Mouse (Mus musculus) liver, adult 2 months (tissue): ENCODE measurements at regions not wholly inside any gene's neighbourhood (a gene's known extent, or its start where the extent isn't known, plus 50 kb on each side); places are given as distances from the start of the nearest gene placed in this dataset.

Source experiments
- DNase-seq: peaks from one replicate; pipeline ENCODE4 v3.0.0-alpha.2; 2011; ENCODE audit warnings: low read depth, low spot score; ENCODE audit errors: extremely low read depth
- H3K27ac ChIP-seq: fragments of 200-500 bp; replicated peaks from 2 replicates; pipeline ENCODE4 v1.5.1; 2012; ENCODE audit warnings: low read depth, mild to moderate bottlenecking, control low read depth, inconsistent platforms, low read length; ENCODE audit not compliant: insufficient read depth
- H3K27me3 ChIP-seq: fragments of 200-500 bp; 2 replicates; pipeline ENCODE4 v1.6.1; 2012; ENCODE audit warnings: mild to moderate bottlenecking, moderate library complexity, low read length, inconsistent platforms; ENCODE audit not compliant: control insufficient read depth, insufficient read depth
- H3K36me3 ChIP-seq: fragments of 200-500 bp; 2 replicates; pipeline ENCODE4 v1.6.1; 2012; ENCODE audit warnings: low read length, inconsistent platforms; ENCODE audit not compliant: control insufficient read depth, insufficient read depth
- H3K4me1 ChIP-seq: fragments of 200-500 bp; 2 replicates; pipeline ENCODE4 v1.6.1; 2011; ENCODE audit warnings: low read length; ENCODE audit not compliant: control insufficient read depth, insufficient read depth
- H3K4me3 ChIP-seq: fragments of 200-500 bp; 2 replicates; pipeline ENCODE4 v1.5.1; 2011; ENCODE audit warnings: low read depth, mild to moderate bottlenecking, control low read depth, low read length, moderate library complexity; ENCODE audit not compliant: insufficient read depth
- H3K79me2 ChIP-seq: fragments of 200-500 bp; 2 replicates; pipeline ENCODE4 v1.6.1; 2012; ENCODE audit warnings: inconsistent platforms, mild to moderate bottlenecking, low read length, moderate library complexity; ENCODE audit not compliant: control insufficient read depth, insufficient read depth
- H3K9ac ChIP-seq: fragments of 200-500 bp; 2 replicates; pipeline ENCODE4 v1.6.1; 2012; ENCODE audit warnings: low read depth, mild to moderate bottlenecking, control low read depth, inconsistent platforms, low read length
- CTCF ChIP-seq: fragments of 200-500 bp; IDR thresholded peaks from 2 replicates; pipeline ENCODE4 v1.5.1; 2011; ENCODE audit warnings: low read depth, low read length, control low read depth
- POLR2A ChIP-seq: fragments of 200-500 bp; IDR thresholded peaks from 2 replicates; pipeline ENCODE4 v1.6.1; 2011; ENCODE audit warnings: low read length, control low read depth; ENCODE audit not compliant: insufficient read depth; ENCODE audit errors: extremely low read depth
- WGBS: fragments of 180-500 bp; shearing (Covaris S2); methylation state at CpG from one replicate; pipeline ENCODE4 v1.1.7; 2018; 5-methylcytosine and 5-hydroxymethylcytosine counted together

DNA sequence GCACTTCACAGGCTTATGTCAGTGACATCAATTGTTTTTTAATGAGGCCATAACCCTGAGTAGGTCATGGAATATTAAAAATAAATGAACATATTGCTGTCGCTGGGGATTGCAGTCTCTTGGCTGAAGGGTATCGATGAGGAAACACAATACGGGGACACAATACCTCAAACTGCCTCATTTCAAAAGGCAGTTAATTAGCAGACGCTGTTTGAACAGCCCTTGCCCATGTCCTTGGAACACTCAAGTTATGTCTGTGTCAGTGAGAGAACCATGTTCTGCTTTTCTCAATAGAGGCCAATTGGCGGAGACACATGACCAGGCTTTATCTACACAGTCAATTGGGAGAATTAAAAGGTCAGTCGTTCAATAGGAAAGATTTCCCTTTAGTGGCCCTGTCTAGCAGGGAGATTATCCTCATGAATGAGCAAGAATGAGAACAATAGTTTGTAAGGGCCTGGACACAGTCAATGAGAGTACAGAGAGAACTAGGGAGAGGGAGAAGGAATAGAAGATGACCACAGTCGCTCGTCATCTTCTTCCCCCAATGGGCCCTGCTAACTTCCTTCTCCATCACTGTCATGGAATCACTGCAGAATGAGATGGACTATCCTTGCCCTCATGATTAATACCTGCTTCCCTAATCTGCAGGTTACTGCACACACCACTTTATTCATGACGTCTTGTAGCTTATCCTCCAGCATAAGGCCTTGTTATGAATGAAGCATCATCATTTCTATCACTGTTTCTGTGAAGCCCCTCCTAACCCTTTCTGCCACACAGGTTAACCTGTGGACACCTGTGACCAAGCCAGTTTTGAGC, 973.6 kb upstream of the Lcorl start:
- no peak for DNase-seq
- no peaks in the 10 kb centered on the region for H3K79me2 ChIP-seq
- no peak overlapping the region for H3K4me3 ChIP-seq
- H3K9ac ChIP-seq: no peak overlapping the region
- no peaks in the 10 kb centered on the region for H3K4me1 ChIP-seq
- 88% methylated on average over 9 of the region's 9 CpGs for WGBS
- TF ChIP-seq CTCF (no peak), POLR2A (no peak)
- no peak overlapping the region for H3K27ac ChIP-seq
- H3K27me3 ChIP-seq: no peaks in the 10 kb centered on the region
- H3K36me3 ChIP-seq: no peaks in the 10 kb centered on the region

DNA sequence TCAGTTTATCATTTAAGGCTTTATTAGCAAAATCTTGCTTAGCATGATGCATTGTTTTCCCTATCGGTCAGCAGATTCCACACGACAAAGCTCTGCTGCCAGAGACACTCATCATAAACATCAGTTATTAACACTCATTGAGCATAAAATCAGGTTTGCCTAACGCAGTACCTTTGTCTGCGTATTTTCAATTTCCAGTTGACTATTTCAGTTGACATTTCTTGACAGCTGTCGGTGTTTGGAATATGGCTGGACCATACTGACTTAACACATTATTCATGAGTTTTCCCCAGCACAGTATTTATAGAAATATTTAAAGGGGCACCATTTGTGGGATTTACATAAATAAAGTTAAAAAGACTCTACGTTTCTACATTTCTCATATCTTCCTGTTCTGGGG, 972.7 kb upstream of the Lcorl start:
- 93% methylated on average over 6 of the region's 6 CpGs for WGBS
- Histone ChIP-seq H3K79me2 (no peaks in the 10 kb centered on the region), H3K9ac (no peak overlapping the region), H3K27ac (no peak overlapping the region), H3K36me3 (no peaks in the 10 kb centered on the region), H3K4me3 (no peak overlapping the region), H3K4me1 (no peaks in the 10 kb centered on the region), H3K27me3 (no peaks in the 10 kb centered on the region)
- no peak for DNase-seq
- TF ChIP-seq POLR2A: no peak
- no peak for TF ChIP-seq CTCF

DNA sequence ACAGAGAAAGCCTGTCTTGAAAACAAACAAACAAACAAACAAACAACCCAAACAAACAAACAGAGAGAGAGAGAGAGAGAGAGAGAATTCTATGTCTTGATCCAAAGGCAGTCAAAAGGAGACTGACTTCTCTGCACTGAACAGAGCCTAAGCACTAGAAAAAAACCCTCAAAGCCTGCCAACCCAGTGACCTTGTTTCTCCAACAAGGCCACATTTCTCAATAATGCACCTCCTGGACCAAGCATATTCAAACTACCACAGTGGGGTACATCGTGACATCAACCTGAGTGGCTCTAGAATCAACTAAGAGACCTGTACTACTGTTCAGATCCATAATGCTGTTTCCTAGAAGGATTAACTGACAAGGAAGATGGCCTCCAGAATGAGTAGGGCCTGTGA, 969.0 kb upstream of the Lcorl start:
- 15% methylated on average over 1 of the region's 1 CpGs for WGBS
- Histone ChIP-seq H3K4me3 (no peak overlapping the region), H3K4me1 (no peaks in the 10 kb centered on the region), H3K79me2 (no peaks in the 10 kb centered on the region), H3K27ac (no peak overlapping the region), H3K27me3 (no peaks in the 10 kb centered on the region), H3K9ac (no peak overlapping the region), H3K36me3 (no peaks in the 10 kb centered on the region)
- TF ChIP-seq POLR2A: no peak
- no peak for TF ChIP-seq CTCF
- DNase-seq: peak; percentile 48

DNA sequence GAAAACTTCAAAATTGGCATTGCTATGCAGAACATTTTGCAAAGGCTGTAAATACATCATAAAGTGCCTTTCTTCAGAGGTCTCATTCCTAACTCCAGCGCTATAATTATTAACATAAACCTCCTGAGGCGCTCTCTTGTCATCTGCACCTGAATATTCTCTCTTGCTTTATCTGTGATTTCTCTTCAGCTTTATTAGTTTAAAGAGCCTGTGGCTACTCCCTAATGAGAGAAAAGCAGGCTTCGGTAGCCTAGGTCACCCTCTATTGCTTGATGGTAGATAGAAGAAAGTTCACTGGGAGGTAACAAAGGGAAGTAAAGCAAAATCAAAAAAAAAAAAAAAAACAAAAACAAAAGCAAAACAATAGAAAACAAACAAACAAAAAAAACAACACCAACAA, 967.5 kb upstream of the Lcorl start:
- WGBS: 94% methylated on average over 3 of the region's 3 CpGs

DNA sequence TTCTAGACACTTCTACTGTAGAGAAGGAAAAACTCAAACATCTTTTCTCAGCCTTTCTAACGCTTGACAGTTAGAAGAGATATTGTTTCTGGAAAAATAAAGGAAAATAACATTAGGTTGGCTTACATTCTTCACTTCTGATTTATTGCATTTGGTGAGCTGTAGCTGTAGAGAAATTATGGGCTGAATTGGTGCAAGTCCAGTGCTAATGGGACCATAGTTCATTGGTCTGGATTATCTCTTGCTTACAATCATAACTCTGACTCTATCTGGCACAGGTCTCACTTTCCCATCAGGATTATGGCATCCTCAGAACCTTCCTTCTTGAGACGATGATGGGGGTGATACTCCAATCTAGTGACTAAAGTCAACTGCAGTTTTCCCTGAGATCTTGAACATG, 937.7 kb upstream of the Lcorl start:
- TF ChIP-seq CTCF (no peak), POLR2A (no peak)
- Histone ChIP-seq H3K27me3 (no peaks in the 10 kb centered on the region), H3K27ac (no peak overlapping the region), H3K4me1 (no peaks in the 10 kb centered on the region), H3K79me2 (no peaks in the 10 kb centered on the region), H3K4me3 (no peak overlapping the region), H3K36me3 (no peaks in the 10 kb centered on the region), H3K9ac (no peak overlapping the region)
- WGBS: 94% methylated on average over 2 of the region's 2 CpGs
- DNase-seq: no peak

More for the DNA sequence above, 967.5 kb upstream of the Lcorl start:
- DNase-seq: no peak
- Histone ChIP-seq H3K79me2 (no peaks in the 10 kb centered on the region), H3K9ac (no peak overlapping the region), H3K36me3 (no peaks in the 10 kb centered on the region), H3K4me3 (no peak overlapping the region), H3K27ac (no peak overlapping the region), H3K4me1 (no peaks in the 10 kb centered on the region), H3K27me3 (no peaks in the 10 kb centered on the region)
- TF ChIP-seq POLR2A: no peak
- TF ChIP-seq CTCF: no peak

DNA sequence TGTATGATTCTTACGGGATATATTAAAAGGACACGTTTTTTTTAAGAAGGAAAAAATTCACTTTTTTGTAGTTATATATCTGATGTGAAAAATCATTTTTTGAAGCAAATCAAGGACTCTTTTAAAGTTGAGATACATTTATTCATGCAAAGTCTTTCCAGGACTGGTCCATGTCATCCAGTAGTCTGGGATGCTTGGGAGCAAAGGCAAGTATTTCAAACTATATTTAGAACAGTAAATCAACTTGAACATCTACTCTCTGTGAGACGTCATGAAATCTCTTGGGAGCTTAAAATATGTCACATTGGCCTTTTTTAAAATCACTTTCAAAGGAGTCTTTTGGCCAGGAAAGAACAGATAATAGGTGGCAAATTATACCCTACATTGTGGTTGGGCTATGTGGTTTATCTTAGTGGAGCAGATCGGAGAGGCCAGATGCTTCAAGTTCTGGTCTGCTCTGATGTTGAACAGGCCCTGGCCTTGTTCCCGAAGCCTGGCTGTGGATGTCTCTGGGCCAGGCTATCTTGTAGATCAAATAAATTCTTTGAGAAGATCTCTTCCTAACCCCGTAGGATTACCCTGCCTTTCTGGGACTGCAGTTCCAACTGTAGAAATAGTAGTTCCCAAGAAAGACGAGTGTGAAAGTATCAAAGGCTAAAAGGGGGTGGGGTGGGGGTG, 936.8 kb upstream of the Lcorl start:
- no peak overlapping the region for H3K27ac ChIP-seq
- no peak overlapping the region for H3K4me3 ChIP-seq
- DNase-seq: no peak
- no peak overlapping the region for H3K9ac ChIP-seq
- no peaks in the 10 kb centered on the region for H3K79me2 ChIP-seq
- 71% methylated on average over 7 of the region's 7 CpGs for WGBS
- H3K36me3 ChIP-seq: no peaks in the 10 kb centered on the region
- no peaks in the 10 kb centered on the region for H3K27me3 ChIP-seq
- no peak for TF ChIP-seq CTCF
- no peak for TF ChIP-seq POLR2A
- no peaks in the 10 kb centered on the region for H3K4me1 ChIP-seq
